Mouse (Mus musculus): ENCODE measurements at regions not wholly inside any gene's neighbourhood (a gene's known extent, or its start where the extent isn't known, plus 50 kb on each side); places are given as distances from the start of the nearest gene placed in this dataset.

DNA sequence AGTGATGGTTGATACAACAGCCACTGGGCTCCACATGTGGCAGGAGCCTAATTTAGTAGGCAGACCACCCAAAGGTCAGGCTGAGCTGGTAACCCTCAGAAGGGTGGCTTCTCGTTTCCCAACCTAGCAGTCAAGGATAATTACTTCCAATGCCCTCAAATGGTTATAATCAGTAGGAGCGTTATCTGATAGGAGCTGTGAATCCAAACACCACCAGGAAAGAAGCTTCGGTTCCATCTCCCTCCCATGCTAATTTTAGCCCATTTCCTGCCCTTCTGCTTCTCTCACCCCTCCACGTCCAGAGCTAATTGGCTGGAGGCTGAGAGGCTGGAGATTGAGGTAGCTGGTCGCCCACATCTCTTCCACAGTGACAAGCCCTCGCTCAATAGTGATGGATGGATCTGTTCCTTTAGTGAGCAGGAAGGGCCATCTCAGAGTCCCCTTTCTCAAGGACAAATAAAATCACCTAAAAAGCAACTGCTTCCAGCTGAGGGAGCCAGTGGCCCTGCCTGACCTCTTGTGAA lies 86.8 kb downstream of the Cartpt start:
- Histone ChIP-seq H3K9me3 (no peaks in the 10 kb centered on the region), H3K27me3 (replicated peaks) (no peaks in the 10 kb centered on the region), H3K4me2 (replicated peaks) (no peak overlapping the region), H3K9ac (no peak overlapping the region), H3K27ac (no peak overlapping the region), H3K36me3 (no peaks in the 10 kb centered on the region), H3K4me3 (replicated peaks) (no peak overlapping the region), H3K4me1 (replicated peaks) (no peaks in the 10 kb centered on the region)
- ATAC-seq: no peak
- WGBS: 33% methylated on average over 6 of the region's 6 CpGs

DNA sequence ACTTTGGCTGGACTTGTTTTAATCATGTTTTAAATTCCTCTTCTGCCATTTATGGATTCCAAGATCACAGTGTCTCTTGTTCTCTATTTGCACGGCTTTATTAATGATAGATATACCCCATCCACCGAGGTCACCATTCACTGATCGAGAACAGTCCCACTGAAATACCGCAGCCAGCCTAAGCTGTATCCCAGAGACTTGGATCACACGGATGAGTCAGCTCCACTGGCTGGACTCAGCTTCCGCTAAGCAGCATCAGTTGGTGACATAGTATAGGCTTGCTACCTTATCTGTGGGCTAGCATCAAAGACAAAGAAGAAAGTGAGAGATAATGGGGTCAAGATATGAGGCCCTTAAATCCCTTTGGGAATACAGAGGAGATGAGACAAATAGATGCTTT lies 106.4 kb downstream of the Cartpt start:
- no peak overlapping the region for H3K27ac ChIP-seq
- H3K27me3 ChIP-seq (replicated peaks): no peaks in the 10 kb centered on the region
- no peaks in the 10 kb centered on the region; the same call in 1 of the 2 replicates for H3K4me1 ChIP-seq (replicated peaks)
- WGBS: 63% methylated on average over 6 of the region's 6 CpGs
- H3K36me3 ChIP-seq: no peaks in the 10 kb centered on the region
- H3K4me2 ChIP-seq (replicated peaks): no peak overlapping the region
- no peak for ATAC-seq
- H3K4me3 ChIP-seq (replicated peaks): no peak overlapping the region
- H3K9ac ChIP-seq: no peak overlapping the region
- H3K9me3 ChIP-seq: no peaks in the 10 kb centered on the region

DNA sequence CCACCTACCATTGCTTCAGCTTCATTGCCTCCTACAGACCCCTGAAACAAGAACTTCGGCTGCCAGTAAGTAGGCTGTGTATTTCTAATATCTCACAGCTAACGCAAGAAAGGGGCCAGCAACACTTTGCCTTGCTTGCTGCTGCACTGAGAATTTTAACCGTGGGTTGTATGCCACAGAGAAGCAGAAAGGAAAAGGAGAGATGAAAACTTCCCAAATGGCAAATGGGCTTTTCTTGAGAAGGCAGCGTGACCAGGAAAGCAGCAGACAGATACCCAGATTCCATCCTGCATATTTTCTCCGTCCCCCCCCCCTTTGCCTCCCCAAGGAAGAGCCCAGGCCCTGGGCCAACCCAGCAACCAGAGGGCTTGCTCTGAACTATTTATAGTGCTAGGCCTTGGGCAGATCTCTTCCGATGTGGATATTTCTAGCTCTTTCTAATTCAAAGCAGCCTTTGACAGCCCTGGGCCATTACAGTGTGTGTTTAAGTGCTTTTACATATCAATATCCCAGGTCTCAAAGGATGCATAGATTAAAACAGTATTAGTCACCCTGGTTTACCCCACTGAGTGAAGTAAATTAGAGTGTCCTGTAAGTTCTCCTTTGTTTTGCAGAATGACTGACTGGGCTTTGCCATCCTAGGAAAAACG lies 107.0 kb downstream of the Cartpt start:
- no peaks in the 10 kb centered on the region; the same call in 1 of the 2 replicates for H3K4me1 ChIP-seq (replicated peaks)
- H3K9ac ChIP-seq: no peak overlapping the region
- H3K27ac ChIP-seq: 0 out of 2 replicates have a peak overlapping the region, but pooled peaks have one; percentile 32
- H3K9me3 ChIP-seq: no peaks in the 10 kb centered on the region
- no peaks in the 10 kb centered on the region for H3K27me3 ChIP-seq (replicated peaks)
- H3K36me3 ChIP-seq: no peaks in the 10 kb centered on the region
- ATAC-seq: no peak
- 64% methylated on average over 7 of the region's 7 CpGs for WGBS
- H3K4me3 ChIP-seq (replicated peaks): no peak overlapping the region
- H3K4me2 ChIP-seq (replicated peaks): no peak overlapping the region

DNA sequence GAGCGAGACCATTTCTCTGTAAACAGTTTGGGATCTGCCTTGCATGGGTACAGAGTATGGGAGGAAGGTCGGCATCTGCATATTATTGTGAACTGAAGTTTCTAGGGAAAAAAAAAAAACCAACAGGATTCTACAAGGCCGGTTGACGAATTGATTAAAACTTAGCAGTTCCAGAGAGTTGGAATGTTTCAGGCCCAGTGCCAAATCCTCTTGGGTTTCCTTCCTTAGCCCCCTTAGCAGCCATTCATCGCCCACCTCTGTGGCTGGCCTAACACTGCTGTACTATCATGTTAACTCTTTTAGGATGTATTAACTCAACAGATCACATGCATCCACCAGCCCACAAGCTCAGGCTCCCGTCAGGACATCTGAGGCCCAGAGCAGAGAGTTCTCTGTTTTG lies 107.9 kb downstream of the Cartpt start:
- Histone ChIP-seq H3K9me3 (no peaks in the 10 kb centered on the region), H3K4me2 (replicated peaks) (no peak overlapping the region), H3K4me1 (replicated peaks) (no peaks in the 10 kb centered on the region; the same call in 1 of the 2 replicates), H3K27ac (no peak overlapping the region), H3K27me3 (replicated peaks) (no peaks in the 10 kb centered on the region), H3K4me3 (replicated peaks) (no peak overlapping the region), H3K36me3 (no peaks in the 10 kb centered on the region), H3K9ac (no peak overlapping the region)
- 59% methylated on average over 6 of the region's 6 CpGs for WGBS
- no peak for ATAC-seq

DNA sequence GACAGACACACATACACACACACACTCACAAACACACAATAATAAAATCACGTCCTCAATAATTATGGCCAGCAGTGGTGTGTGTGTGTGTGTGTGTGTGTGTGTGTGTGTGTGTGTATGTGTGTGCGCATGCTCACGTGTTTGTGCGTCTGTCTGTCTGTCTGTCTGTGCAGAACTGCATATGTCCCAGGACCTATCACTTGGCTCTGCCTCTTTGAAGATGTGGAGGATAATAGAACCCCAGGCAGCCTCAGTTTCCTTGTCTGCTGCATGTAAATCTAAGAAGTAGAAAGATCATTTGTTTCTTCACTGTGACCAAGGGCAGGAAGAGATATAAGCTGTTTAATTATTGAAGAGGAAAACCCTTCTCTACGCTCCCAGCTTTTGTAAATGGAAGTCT lies 109.9 kb downstream of the Cartpt start:
- no peaks in the 10 kb centered on the region for H3K36me3 ChIP-seq
- no peak overlapping the region for H3K27ac ChIP-seq
- ATAC-seq: no peak
- no peaks in the 10 kb centered on the region for H3K27me3 ChIP-seq (replicated peaks)
- 91% methylated on average over 5 of the region's 5 CpGs for WGBS
- H3K9ac ChIP-seq: no peak overlapping the region
- no peak overlapping the region for H3K4me3 ChIP-seq (replicated peaks)
- no peaks in the 10 kb centered on the region for H3K9me3 ChIP-seq
- H3K4me2 ChIP-seq (replicated peaks): no peak overlapping the region
- H3K4me1 ChIP-seq (replicated peaks): no peaks in the 10 kb centered on the region; the same call in 1 of the 2 replicates

DNA sequence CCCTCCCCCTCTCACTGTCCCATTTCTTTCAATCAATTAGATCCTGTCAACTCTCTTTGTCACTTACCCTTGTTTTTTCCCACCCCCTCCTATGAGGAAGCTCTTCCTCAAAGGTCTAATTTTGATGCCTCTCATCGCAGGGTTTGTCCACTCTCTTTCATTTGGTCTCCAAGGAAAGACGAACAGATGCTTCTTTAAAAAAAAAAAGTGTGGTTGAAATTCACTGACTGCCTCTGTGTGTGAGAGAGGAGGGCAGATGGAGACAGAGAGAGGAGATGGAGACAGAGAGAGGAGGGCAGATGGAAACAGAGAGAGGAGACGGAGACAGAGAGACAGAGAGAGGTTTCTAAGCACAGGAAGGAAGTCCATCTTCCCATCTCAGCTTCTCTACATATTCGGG lies 113.1 kb downstream of the Cartpt start:
- H3K4me2 ChIP-seq (replicated peaks): no peak overlapping the region
- ATAC-seq: no peak

DNA sequence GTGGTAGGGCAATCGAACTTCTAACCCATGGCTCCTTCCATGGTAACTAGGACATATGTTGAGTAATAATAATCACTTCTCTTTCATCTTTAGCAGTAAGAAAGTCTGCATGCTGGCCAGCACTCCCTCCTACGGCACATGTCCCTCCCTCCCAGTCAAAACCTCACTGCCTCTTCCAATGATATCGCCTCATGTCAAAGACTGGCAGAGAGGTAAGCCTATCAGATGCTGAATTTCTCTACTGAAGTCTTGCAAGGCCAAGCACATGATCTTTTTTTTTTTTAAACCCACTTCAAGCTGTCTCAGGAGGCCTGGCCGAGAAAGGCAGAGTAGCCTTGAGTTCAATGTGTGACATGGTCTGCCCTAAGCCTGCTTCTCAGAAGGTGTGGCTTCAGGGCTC lies 115.5 kb downstream of the Cartpt start:
- no peak overlapping the region for H3K4me2 ChIP-seq (replicated peaks)
- no peaks in the 10 kb centered on the region for H3K9me3 ChIP-seq
- H3K36me3 ChIP-seq: no peaks in the 10 kb centered on the region
- H3K27ac ChIP-seq: no peak overlapping the region
- WGBS: 83% methylated on average over 4 of the region's 4 CpGs
- no peak overlapping the region for H3K4me3 ChIP-seq (replicated peaks)
- no peaks in the 10 kb centered on the region for H3K27me3 ChIP-seq (replicated peaks)
- H3K4me1 ChIP-seq (replicated peaks): no peaks in the 10 kb centered on the region
- no peak for ATAC-seq
- H3K9ac ChIP-seq: no peak overlapping the region

More for the DNA sequence above, 113.1 kb downstream of the Cartpt start:
- H3K27me3 ChIP-seq (replicated peaks): no peaks in the 10 kb centered on the region
- H3K4me1 ChIP-seq (replicated peaks): no peaks in the 10 kb centered on the region
- no peaks in the 10 kb centered on the region for H3K36me3 ChIP-seq
- H3K9ac ChIP-seq: no peak overlapping the region
- no peaks in the 10 kb centered on the region for H3K9me3 ChIP-seq
- no peak overlapping the region for H3K4me3 ChIP-seq (replicated peaks)
- WGBS: 64% methylated on average over 4 of the region's 4 CpGs
- H3K27ac ChIP-seq: no peak overlapping the region

DNA sequence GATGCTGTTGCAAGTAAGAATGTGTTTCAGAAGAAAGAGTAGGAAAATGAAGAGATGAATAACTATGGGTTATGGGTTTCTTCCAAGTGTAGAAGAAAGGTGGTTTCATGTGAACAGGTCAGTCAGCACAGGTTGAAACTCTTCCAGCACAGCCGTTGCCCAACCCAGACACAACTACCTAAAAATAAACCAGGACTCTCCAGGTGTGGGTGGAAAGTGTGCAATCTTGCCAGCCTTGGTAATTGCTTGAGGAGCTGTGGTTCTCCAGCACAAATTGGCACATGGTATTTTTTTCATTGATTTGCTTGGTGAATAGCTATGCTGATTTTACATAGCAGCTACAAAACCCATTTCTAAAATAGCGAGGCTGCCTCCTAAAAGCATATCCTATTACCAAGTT lies 116.6 kb downstream of the Cartpt start:
- H3K4me1 ChIP-seq (replicated peaks): no peaks in the 10 kb centered on the region
- no peak overlapping the region for H3K27ac ChIP-seq
- H3K4me3 ChIP-seq (replicated peaks): no peak overlapping the region
- WGBS: 92% methylated on average over 2 of the region's 2 CpGs
- H3K4me2 ChIP-seq (replicated peaks): no peak overlapping the region
- H3K36me3 ChIP-seq: no peaks in the 10 kb centered on the region
- no peaks in the 10 kb centered on the region for H3K9me3 ChIP-seq
- ATAC-seq: no peak
- no peak overlapping the region for H3K9ac ChIP-seq
- H3K27me3 ChIP-seq (replicated peaks): no peaks in the 10 kb centered on the region

DNA sequence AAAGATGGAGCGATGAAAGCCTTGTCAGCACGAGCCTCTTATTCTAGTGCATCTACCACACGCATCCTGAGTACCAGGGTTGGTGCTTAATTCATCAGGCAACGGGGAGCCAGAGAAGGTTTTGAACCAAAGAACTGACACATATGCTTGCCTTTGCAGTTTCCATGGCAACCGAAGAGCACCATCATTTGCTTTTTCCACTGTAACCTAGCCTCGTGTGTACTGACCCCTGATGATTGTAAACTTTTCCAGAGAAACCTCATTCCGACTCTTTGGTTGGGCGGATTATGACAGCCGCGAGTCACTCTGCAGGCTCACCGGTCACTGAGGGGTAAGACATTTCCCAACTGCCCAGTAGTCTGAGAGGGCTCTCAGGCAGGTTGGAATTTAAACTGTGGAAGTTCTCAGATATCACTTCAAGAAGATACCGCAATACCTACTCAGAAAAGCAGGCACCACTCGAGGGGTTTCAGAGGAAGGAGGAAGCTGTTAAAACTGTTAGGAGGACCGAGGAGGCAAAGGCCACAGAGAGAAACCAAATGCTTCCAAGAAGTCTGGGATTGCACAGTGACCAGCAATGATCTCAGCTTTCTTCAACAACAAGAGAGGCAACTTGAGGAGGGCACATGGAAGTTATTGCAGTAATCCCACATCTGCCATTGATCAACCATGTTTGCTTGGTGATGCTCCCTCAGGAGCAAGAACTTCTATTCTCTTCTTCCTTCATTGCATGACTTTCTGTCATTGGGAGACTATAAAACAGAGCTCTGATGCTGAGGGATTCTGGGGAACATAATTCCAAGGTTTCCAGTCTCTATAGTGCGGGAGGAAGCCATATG lies 117.8 kb downstream of the Cartpt start:
- Histone ChIP-seq H3K4me1 (replicated peaks) (no peaks in the 10 kb centered on the region), H3K27me3 (replicated peaks) (no peaks in the 10 kb centered on the region), H3K4me2 (replicated peaks) (no peak overlapping the region), H3K27ac (no peak overlapping the region), H3K4me3 (replicated peaks) (no peak overlapping the region), H3K9ac (no peak overlapping the region), H3K9me3 (no peaks in the 10 kb centered on the region), H3K36me3 (no peaks in the 10 kb centered on the region)
- 74% methylated on average over 15 of the region's 15 CpGs for WGBS
- ATAC-seq: no peak

DNA sequence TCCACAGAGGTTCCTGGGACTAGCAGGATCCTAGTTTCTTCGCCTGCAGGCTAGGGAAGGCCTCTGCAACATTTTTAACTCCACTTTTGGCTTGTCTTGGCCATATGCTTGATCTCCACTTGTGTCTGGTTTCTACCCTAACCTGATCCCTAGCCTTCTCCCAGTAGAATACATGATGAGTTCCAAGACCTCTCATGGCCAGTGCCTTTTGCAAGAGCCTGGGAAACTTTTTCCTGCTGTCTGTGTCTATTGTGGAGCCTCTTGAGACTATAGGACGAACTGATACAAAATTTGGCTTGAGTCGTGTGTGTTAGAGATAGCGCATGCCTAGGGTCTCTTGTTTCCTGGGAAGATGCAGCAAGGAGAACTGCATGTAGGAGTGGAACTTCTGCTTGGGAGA lies 119.3 kb downstream of the Cartpt start:
- no peak overlapping the region for H3K27ac ChIP-seq
- no peaks in the 10 kb centered on the region for H3K27me3 ChIP-seq (replicated peaks)
- H3K4me1 ChIP-seq (replicated peaks): no peaks in the 10 kb centered on the region
- 84% methylated on average over 4 of the region's 4 CpGs for WGBS
- H3K4me3 ChIP-seq (replicated peaks): no peak overlapping the region
- H3K4me2 ChIP-seq (replicated peaks): no peak overlapping the region
- ATAC-seq: no peak
- no peaks in the 10 kb centered on the region for H3K36me3 ChIP-seq
- no peak overlapping the region for H3K9ac ChIP-seq
- H3K9me3 ChIP-seq: no peaks in the 10 kb centered on the region

DNA sequence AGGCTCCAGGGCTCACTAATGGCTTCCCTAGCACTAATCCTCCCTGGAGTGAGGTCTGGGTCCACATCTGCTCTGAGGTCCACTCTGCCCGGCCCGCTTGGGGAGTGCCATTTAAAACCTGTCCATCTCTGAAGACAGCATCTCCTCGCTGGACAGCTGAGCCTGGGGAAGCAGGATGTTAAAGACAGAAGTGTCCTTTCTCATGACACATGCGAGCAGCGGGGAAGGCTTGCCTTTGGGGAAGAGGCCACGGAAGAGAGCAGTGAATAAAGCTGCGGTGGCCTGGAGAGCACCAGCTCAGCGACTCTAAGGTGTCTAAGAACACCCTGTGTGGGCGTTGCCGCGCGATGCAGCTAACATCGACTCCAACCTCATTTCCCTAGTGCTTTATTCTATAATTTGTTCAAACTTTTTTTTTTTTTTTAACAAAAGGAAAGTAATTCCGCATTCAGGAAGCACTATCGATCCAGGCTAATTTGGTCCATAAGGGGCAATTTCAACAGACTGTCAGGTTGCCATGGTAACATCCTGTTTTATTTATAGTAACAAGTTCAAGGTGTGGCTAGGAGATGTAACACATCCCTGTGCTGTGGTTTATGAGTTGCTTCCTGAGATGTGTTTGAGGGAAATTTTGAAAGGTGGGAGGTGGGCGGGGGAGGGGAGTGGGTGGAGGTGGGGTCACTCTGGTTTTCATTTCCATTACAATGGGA lies 120.0 kb downstream of the Cartpt start:
- WGBS: 29% methylated on average over 16 of the region's 16 CpGs
- Histone ChIP-seq H3K4me3 (replicated peaks) (no peak overlapping the region), H3K9me3 (no peaks in the 10 kb centered on the region), H3K4me1 (replicated peaks) (no peaks in the 10 kb centered on the region), H3K9ac (no peak overlapping the region), H3K4me2 (replicated peaks) (no peak overlapping the region; the same call in 1 of the 2 replicates), H3K36me3 (no peaks in the 10 kb centered on the region), H3K27ac (no peak overlapping the region), H3K27me3 (replicated peaks) (no peaks in the 10 kb centered on the region)
- no peak for ATAC-seq

DNA sequence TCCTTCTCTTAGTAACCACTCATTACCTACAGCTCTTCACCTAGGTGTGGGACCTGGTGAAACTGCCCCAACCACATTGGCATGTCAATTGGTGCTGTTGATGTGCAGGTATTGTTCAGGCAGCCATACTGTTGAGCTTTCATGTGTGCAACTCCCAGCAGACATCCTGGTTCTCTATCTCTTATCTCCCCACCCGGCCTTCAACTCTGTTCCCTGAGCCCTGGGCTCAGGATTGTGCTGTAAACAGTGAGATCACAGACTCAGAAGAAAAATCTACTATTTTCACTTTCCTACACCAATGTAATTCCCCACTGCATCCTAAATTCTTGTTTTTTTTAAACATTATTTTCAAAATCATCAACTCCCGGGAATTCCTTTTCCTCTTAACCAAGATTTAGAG lies 122.1 kb downstream of the Cartpt start:
- no peaks in the 10 kb centered on the region for H3K36me3 ChIP-seq
- WGBS: 67% methylated on average over 2 of the region's 2 CpGs
- H3K27ac ChIP-seq: no peak overlapping the region
- H3K4me1 ChIP-seq (replicated peaks): no peaks in the 10 kb centered on the region
- no peaks in the 10 kb centered on the region for H3K9me3 ChIP-seq
- H3K9ac ChIP-seq: no peak overlapping the region
- no peaks in the 10 kb centered on the region for H3K27me3 ChIP-seq (replicated peaks)
- ATAC-seq: peak; percentile 39; the same call in 1 of the 2 replicates
- no peak overlapping the region for H3K4me2 ChIP-seq (replicated peaks)
- no peak overlapping the region for H3K4me3 ChIP-seq (replicated peaks)
